Mouse (Mus musculus) heart, embryonic 16.5 days (tissue): ENCODE results near the gene U90926. TPM values are rescaled to one million over a fixed set of nuclear protein-coding genes. Genes with fewer than 3 reads are reported as not detected.

Experiments
- ATAC-seq: fragments of 200-750 bp; cut with Nextera tagmentation; replicated peaks from 2 replicates; pipeline ENCODE4 v1.8.0; 2017; ENCODE audit warnings: moderate number of reproducible peaks; ENCODE audit not compliant: insufficient read depth, low FRiP score; ENCODE audit errors: extremely low read depth
- H3K27ac ChIP-seq: fragments of 300-500 bp; sonication (generic); 2 replicates; pipeline ENCODE4 v1.5.1; 2014; ENCODE audit warnings: mild to moderate bottlenecking, low read length, control low read depth, moderate library complexity
- H3K27me3 ChIP-seq: fragments of 300-500 bp; sonication (generic); 2 replicates; pipeline ENCODE4 v1.6.1; 2014; ENCODE audit warnings: low read length, mixed read lengths; ENCODE audit not compliant: control insufficient read depth, insufficient read depth
- H3K36me3 ChIP-seq: fragments of 300-500 bp; sonication (generic); 2 replicates; pipeline ENCODE4 v1.6.1; 2014; ENCODE audit not compliant: control insufficient read depth, insufficient read depth
- H3K4me1 ChIP-seq: fragments of 300-500 bp; sonication (generic); 2 replicates; pipeline ENCODE4 v1.6.1; 2014; ENCODE audit warnings: low read length, mixed read lengths; ENCODE audit not compliant: control insufficient read depth, insufficient read depth
- H3K4me2 ChIP-seq: fragments of 300-500 bp; sonication (generic); 2 replicates; pipeline ENCODE4 v1.6.1; 2014; ENCODE audit warnings: low read depth, mild to moderate bottlenecking, control low read depth, low read length
- H3K4me3 ChIP-seq: fragments of 300-500 bp; sonication (generic); 2 replicates; pipeline ENCODE4 v1.5.1; 2014; ENCODE audit warnings: mild to moderate bottlenecking, control low read depth, low read length
- H3K9ac ChIP-seq: fragments of 300-500 bp; sonication (generic); 2 replicates; pipeline ENCODE4 v1.6.1; 2014; ENCODE audit warnings: low read length, control low read depth
- H3K9me3 ChIP-seq: fragments of 300-500 bp; sonication (generic); replicated peaks from 2 replicates; pipeline ENCODE4 v1.6.1; 2016; ENCODE audit warnings: low read length; ENCODE audit not compliant: control insufficient read depth
- WGBS: fragments of 180-500 bp; shearing (Covaris S2); extraction: QIAGEN DNeasy Blood & Tissue Kit; methylation state at CpG from one replicate; pipeline ENCODE4 v1.1.7; 2014; 5-methylcytosine and 5-hydroxymethylcytosine counted together
- polyA plus RNA-seq: library from polyadenylated mRNA; unstranded; fragments of >200 nt; fragmentation: Nextera tagmentation; extraction: Ambion mirVana; gene quantifications from 2 replicates; pipeline ENCODE4 v1.2.1, GENCODE M21; 2015

The U90926 gene
- polyA plus RNA-seq, result not detected in 2 replicates

DNA sequence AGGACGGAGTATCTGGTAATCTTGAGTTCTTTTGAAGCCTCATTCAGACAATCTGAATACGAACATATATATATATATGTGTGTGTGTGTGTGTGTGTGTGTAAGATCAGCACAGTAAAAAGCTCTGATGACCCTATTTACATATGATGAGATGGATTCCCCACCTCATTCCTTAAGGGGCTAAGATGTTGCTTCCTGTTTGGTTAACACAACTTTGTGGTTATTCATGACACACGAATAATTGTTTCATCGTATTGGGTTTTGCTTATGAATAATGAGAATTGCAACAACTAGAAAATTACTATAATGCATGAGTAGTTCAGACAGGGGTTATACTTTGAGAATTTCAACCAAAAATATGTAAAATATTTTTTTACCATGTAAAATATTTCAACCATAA, at the start of gene U90926:
Gene U90926 (minus strand): TSS at position 101 of the 400 bp plus-strand sequence.
- Histone ChIP-seq H3K9me3 (no peaks in the 10 kb centered on the region), H3K4me2 (no peak within 1 kb of the TSS), H3K27me3 (no peaks in the 10 kb centered on the region), H3K27ac (no peak within 1 kb of the TSS), H3K9ac (no peak within 1 kb of the TSS), H3K36me3 (no peaks in the 10 kb centered on the region), H3K4me3 (no peak within 1 kb of the TSS), H3K4me1 (no peaks in the 10 kb centered on the region)
- 89% methylated on average over 4 of the region's 4 CpGs for WGBS
- no peak for ATAC-seq

DNA sequence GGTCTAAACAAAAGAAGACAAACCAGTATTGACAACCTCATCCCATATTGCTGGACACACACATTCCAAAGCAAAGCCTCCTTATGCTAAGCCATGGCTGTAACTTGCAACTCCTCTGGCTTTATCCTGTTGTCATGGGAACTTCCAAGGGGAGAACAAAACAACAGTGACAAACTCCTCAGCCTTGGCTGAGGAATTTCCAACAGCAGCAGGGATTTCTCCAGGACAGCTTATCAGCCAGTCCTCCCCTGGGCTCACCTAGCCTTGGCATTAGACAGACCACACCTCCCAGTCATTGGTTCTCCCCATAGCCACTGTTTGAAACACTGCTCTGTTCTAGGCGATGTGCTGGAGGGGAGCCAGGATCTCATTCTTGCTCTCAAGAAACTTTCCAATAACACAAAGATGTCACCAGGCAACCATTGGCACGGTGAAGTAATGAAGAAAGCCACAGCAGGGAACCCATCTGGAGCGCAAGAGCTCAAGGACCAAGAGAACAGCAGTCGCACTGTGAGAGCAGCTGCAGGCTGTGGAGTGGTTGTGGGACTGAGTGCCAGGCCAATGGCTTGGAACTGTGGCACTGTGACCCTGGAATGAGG, 48.7 kb upstream of the U90926 start:
- H3K4me2 ChIP-seq, result no peak overlapping the region
- H3K4me3 ChIP-seq, result no peak overlapping the region
- peak; percentile 80 for ATAC-seq
- H3K4me1 ChIP-seq, result peaks cover 8% of the 10 kb centered on the region
- no peak overlapping the region for H3K9ac ChIP-seq
- no peaks in the 10 kb centered on the region for H3K9me3 ChIP-seq
- H3K27me3 ChIP-seq, result peaks cover 2% of the 10 kb centered on the region; the same call in 1 of the 2 replicates
- 25% methylated on average over 4 of the region's 4 CpGs for WGBS
- no peak overlapping the region for H3K27ac ChIP-seq
- no peaks in the 10 kb centered on the region for H3K36me3 ChIP-seq

DNA sequence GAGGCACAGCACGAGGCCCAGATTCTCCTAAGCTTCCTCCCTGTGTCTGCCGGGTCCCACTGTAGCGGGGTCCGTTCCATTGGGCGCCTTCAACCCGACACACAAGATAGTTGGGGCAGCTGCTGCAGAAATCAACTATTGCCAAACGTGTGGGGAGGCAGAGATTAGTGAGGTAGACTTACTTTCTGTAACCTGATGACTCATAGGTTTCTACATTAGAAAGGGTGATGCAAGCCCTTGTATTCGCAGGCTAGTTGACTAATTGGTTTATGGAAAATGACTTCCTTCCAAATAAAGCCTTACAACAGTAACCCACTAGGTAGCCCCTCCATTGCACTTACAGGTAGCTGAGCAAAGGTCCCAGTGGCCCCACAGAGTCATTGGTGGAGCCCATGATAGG, 47.4 kb upstream of the U90926 start:
- no peaks in the 10 kb centered on the region for H3K36me3 ChIP-seq
- 82% methylated on average over 8 of the region's 8 CpGs for WGBS
- no peak overlapping the region for H3K9ac ChIP-seq
- H3K9me3 ChIP-seq, result no peaks in the 10 kb centered on the region
- no peak overlapping the region for H3K4me3 ChIP-seq
- H3K4me2 ChIP-seq, result no peak overlapping the region
- H3K27ac ChIP-seq, result no peak overlapping the region
- ATAC-seq, result no peak
- H3K4me1 ChIP-seq, result peaks cover 8% of the 10 kb centered on the region
- peaks cover 2% of the 10 kb centered on the region; the same call in 1 of the 2 replicates for H3K27me3 ChIP-seq

DNA sequence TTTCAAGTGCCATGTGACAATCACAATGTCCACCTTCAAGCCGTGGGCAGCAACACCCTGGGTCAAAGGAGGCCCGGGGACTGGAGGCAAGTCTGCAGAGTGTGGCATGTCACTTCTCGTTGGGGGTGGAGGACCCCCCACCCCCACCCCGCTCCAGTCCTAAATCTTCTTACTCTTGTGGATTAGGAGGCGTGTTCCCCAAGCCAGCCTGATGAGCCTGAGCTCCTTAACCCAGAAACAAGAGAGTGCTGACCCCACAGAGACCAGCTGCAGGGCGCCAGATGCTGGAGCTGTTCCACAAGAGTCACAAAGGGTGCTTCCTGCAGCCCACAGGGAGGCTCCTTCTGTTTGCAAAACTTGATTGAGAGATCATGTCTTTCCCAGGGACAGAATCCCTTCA, 41.0 kb upstream of the U90926 start, which contains the start of gene Ppef2:
Gene Ppef2 (minus strand): TSS at position 61 of the 400 bp plus-strand sequence.
- no peaks in the 10 kb centered on the region for H3K9me3 ChIP-seq
- H3K27ac ChIP-seq, result no peak within 1 kb of the TSS
- H3K27me3 ChIP-seq, result peaks cover 2% of the 10 kb centered on the region; the same call in 1 of the 2 replicates
- 40% methylated on average over 6 of the region's 6 CpGs for WGBS
- H3K4me1 ChIP-seq, result 0 out of 2 replicates have a peak, but pooled peaks cover 3% of the 10 kb centered on the region
- ATAC-seq, result no peak
- no peak within 1 kb of the TSS for H3K4me3 ChIP-seq
- no peak within 1 kb of the TSS for H3K4me2 ChIP-seq
- H3K36me3 ChIP-seq, result no peaks in the 10 kb centered on the region
- no peak within 1 kb of the TSS for H3K9ac ChIP-seq

DNA sequence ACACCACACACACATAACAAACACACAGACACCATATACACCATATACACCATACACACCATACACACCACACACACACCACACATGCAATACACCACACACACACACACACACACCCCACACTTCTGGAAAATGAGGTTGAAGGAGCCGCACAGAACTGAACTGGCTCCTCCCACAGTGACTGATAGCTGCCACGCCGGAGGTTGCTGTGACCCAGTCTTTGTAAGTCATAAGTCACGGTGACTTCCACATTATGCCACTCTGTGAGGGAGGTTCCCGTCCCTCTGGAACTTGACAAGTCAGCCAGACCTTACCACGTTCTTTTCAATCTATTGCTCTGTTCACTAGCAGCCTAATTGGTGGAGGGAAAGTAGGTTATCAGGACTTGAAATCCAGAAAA, 39.3 kb upstream of the U90926 start:
- ATAC-seq, result no peak
- no peak overlapping the region for H3K27ac ChIP-seq
- 0 out of 2 replicates have a peak, but pooled peaks cover 3% of the 10 kb centered on the region for H3K4me1 ChIP-seq
- H3K4me3 ChIP-seq, result no peak overlapping the region
- no peak overlapping the region for H3K4me2 ChIP-seq
- no peaks in the 10 kb centered on the region for H3K36me3 ChIP-seq
- no peak overlapping the region for H3K9ac ChIP-seq
- peaks cover 2% of the 10 kb centered on the region; the same call in 1 of the 2 replicates for H3K9me3 ChIP-seq
- WGBS, result 58% methylated on average over 6 of the region's 6 CpGs
- peaks cover 2% of the 10 kb centered on the region; the same call in 1 of the 2 replicates for H3K27me3 ChIP-seq

DNA sequence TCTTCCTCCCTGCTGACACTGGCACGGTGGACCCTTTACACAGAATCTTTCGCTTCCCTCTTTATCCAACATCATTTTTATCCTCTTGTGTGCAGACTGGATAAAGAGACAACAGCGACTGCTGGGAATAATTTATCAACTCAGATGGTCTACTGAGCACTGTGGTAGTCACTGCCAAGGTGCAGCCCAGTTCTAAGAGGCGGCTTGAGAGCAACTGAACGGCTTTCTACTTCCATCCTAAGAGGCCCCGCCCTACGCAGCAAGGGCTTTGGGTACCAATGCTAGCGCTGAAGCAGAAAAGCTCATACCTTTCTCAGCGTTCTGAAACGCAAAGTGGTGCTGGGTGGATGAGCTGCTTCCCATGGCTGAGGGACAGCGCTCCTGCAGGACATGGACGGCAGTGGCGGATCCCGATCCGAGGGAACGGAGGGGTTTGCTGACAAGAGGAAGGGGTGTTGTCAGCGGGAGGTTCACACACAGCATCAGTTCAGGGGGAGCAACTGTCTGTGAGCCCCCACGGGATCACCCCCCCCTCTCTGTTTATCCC, 37.7 kb upstream of the U90926 start:
- no peak for ATAC-seq
- peaks cover 6% of the 10 kb centered on the region for H3K9me3 ChIP-seq
- 21% methylated on average over 18 of the region's 18 CpGs for WGBS

DNA sequence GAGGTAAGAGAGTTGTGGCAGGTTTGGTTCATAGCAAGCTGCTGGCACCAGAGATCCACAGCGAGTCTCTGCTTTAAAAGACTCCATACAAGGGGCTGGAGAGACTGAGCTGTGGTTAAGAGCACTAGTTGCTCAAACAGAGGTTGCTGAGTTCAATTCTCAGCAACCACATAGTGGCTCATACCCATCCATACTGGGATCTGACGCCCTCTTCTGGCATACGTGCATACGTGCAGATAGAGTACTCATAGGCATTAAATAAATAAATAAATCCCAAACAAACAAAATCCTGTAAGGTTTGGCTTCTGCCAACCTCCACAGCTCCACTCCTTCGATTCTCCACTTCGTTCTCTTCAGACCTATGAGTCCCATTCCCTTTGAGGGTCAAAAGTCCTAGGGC, 36.8 kb upstream of the U90926 start:
- Histone ChIP-seq H3K4me2 (no peak overlapping the region), H3K27me3 (no peaks in the 10 kb centered on the region), H3K27ac (no peak overlapping the region), H3K4me1 (no peaks in the 10 kb centered on the region), H3K36me3 (no peaks in the 10 kb centered on the region), H3K9ac (no peak overlapping the region), H3K4me3 (no peak overlapping the region), H3K9me3 (peaks cover 6% of the 10 kb centered on the region)
- WGBS, result 86% methylated on average over 6 of the region's 6 CpGs
- no peak for ATAC-seq

More for the DNA sequence above, 37.7 kb upstream of the U90926 start:
- Histone ChIP-seq H3K36me3 (no peaks in the 10 kb centered on the region), H3K9ac (no peak overlapping the region), H3K4me2 (no peak overlapping the region), H3K4me3 (no peak overlapping the region), H3K27ac (no peak overlapping the region), H3K4me1 (0 out of 2 replicates have a peak, but pooled peaks cover 3% of the 10 kb centered on the region), H3K27me3 (no peaks in the 10 kb centered on the region)

DNA sequence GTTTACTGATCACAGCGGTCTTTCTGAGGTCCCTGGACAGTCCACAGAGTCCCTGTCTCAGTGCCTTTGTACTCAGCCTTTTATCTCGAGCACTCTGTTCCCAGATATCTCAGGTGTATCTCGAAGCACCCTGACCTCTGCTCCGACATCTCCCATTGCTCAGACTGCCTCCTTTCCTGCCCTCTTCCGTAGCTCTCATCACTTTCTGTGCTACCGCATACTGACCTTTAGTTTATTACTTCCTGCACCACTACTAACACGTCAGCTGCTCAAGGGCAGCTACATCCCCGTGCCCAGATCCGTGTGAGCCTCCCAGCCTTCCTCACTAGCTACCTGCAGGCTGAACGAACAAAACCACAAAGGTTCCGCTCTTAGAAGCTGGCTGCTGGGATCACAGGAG, 33.4 kb upstream of the U90926 start:
- Histone ChIP-seq H3K27ac (no peak overlapping the region), H3K4me2 (no peak overlapping the region), H3K9ac (no peak overlapping the region), H3K4me1 (no peaks in the 10 kb centered on the region), H3K27me3 (no peaks in the 10 kb centered on the region), H3K4me3 (no peak overlapping the region), H3K36me3 (no peaks in the 10 kb centered on the region), H3K9me3 (peaks cover 6% of the 10 kb centered on the region)
- WGBS, result 78% methylated on average over 11 of the region's 11 CpGs
- ATAC-seq, result no peak

DNA sequence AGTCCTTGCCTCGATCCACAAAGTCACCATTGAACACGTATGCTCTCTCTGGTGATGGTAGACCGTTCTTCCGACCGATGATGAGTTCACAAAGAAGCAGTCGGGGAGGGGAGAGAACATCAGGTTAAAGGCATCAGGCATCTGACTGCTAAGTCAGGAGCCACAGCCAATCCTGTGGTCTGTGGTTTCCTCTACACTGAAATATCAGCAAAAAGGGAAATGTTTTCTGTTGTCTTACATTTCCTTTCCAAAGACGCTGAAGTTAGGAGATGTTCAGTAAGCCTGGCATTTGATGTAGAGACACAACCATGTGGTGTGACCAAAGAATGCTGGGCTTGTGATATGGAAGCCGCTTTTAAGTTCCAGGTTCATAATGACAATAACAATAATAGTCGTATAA, 30.3 kb upstream of the U90926 start:
- H3K4me3 ChIP-seq, result no peak overlapping the region
- no peak overlapping the region for H3K27ac ChIP-seq
- no peak for ATAC-seq
- H3K9ac ChIP-seq, result no peak overlapping the region
- H3K4me2 ChIP-seq, result no peak overlapping the region
- no peaks in the 10 kb centered on the region for H3K36me3 ChIP-seq
- 83% methylated on average over 9 of the region's 9 CpGs for WGBS
- no peaks in the 10 kb centered on the region for H3K4me1 ChIP-seq
- H3K27me3 ChIP-seq, result no peaks in the 10 kb centered on the region
- peaks cover 6% of the 10 kb centered on the region for H3K9me3 ChIP-seq
